Mouse (Mus musculus) kidney, postnatal 0 days (tissue): ENCODE results near the gene Sik1. TPM values are rescaled to one million over a fixed set of nuclear protein-coding genes. Genes with fewer than 3 reads are reported as not detected.

ENCODE experiments used
- ATAC-seq: fragments of 200-750 bp; cut with Nextera tagmentation; replicated peaks from 2 replicates; pipeline ENCODE4 v1.8.0; 2017; ENCODE audit warnings: low read depth, moderate number of reproducible peaks, moderate TSS enrichment, moderate library complexity; ENCODE audit not compliant: low FRiP score
- DNase-seq: peaks from one replicate; pipeline ENCODE4 v3.0.0-alpha.2; 2016; ENCODE audit warnings: low spot score
- H3K27ac ChIP-seq: fragments of 300-500 bp; sonication (generic); 2 replicates; pipeline ENCODE4 v1.5.1; 2014; ENCODE audit warnings: mild to moderate bottlenecking
- H3K27me3 ChIP-seq: fragments of 300-500 bp; sonication (generic); 2 replicates; pipeline ENCODE4 v1.6.1; 2014; ENCODE audit warnings: low read length, mixed read lengths; ENCODE audit not compliant: insufficient read depth
- H3K36me3 ChIP-seq: fragments of 300-500 bp; sonication (generic); 2 replicates; pipeline ENCODE4 v1.6.1; 2014; ENCODE audit warnings: low read length, mixed read lengths; ENCODE audit not compliant: insufficient read depth
- H3K4me1 ChIP-seq: fragments of 300-500 bp; sonication (generic); replicated peaks from 2 replicates; pipeline ENCODE4 v1.6.1; 2014; ENCODE audit warnings: antibody characterized with exemption, low read length, mixed read lengths; ENCODE audit not compliant: insufficient read depth
- H3K4me2 ChIP-seq: fragments of 300-500 bp; sonication (generic); 2 replicates; pipeline ENCODE4 v1.6.1; 2014; ENCODE audit warnings: mild to moderate bottlenecking, low read length, moderate library complexity, mixed read lengths
- H3K4me3 ChIP-seq: fragments of 300-500 bp; sonication (generic); replicated peaks from 2 replicates; pipeline ENCODE4 v1.5.1; 2014; ENCODE audit warnings: low read depth, low read length
- H3K9ac ChIP-seq: fragments of 300-500 bp; sonication (generic); 2 replicates; pipeline ENCODE4 v1.6.1; 2014; ENCODE audit warnings: low read depth, low read length
- H3K9me3 ChIP-seq: fragments of 300-500 bp; sonication (generic); replicated peaks from 2 replicates; pipeline ENCODE4 v1.6.1; 2016; ENCODE audit warnings: low read length, inconsistent platforms, mixed read lengths
- CTCF ChIP-seq: IDR thresholded peaks from 2 replicates; pipeline ENCODE4 v1.5.1; 2016; ENCODE audit warnings: antibody characterized with exemption, low read depth, mild to moderate bottlenecking, moderate library complexity
- WGBS: fragments of 180-500 bp; shearing (Covaris S2); extraction: QIAGEN DNeasy Blood & Tissue Kit; methylation state at CpG from one replicate; pipeline ENCODE4 v1.1.7; 2014; 5-methylcytosine and 5-hydroxymethylcytosine counted together
- polyA plus RNA-seq: library from polyadenylated mRNA; unstranded; fragments of >200 nt; fragmentation: Nextera tagmentation; extraction: Ambion mirVana; gene quantifications from 2 replicates; pipeline ENCODE4 v1.2.1, GENCODE M21; 2015

Sik1 gene
- polyA plus RNA-seq, 1 experiment from 2014 or later = 17.2 TPM

- peaks cover 8% of the 10 kb centered on the region for H3K4me1 ChIP-seq
- H3K36me3 ChIP-seq = no peaks in the 10 kb centered on the region
- H3K9me3 ChIP-seq = no peaks in the 10 kb centered on the region
- no peak for TF ChIP-seq CTCF
- 76% methylated on average over 4 of the region's 4 CpGs for WGBS
- no peak overlapping the region for H3K4me2 ChIP-seq
- no peak overlapping the region for H3K4me3 ChIP-seq
- DNase-seq (no peak), ATAC-seq (no peak)
- H3K27ac ChIP-seq = no peak overlapping the region
- H3K9ac ChIP-seq = no peak overlapping the region
- H3K27me3 ChIP-seq = no peaks in the 10 kb centered on the region
Observed at GRCm38 (mm10) chr17:31795893-31796292, 59.7 kb downstream of the Sik1 start.

Other genes with a start within 250 kb of the Sik1 start
- gene Cbs, start 218.6 kb downstream of the Sik1 start, polyA plus RNA-seq = 3.5 and 4.0 TPM in 2 replicates
- gene U2af1, start 196.9 kb downstream of the Sik1 start, polyA plus RNA-seq = 238 and 258 TPM in 2 replicates
- gene Cryaa, start 178.0 kb downstream of the Sik1 start, polyA plus RNA-seq = 0.13 and 0.22 TPM in 2 replicates
- 38.0 and 46.3 TPM in 2 replicates for gene Rrp1b, start 180.3 kb upstream of the Sik1 start, polyA plus RNA-seq
- 2.9 and 3.1 TPM in 2 replicates for gene Hsf2bp, start 180.5 kb upstream of the Sik1 start, polyA plus RNA-seq